Mouse (Mus musculus) cortical plate, adult 2 months (tissue): ENCODE measurements around the gene Gatad2b. TPM values are rescaled to one million over a fixed set of nuclear protein-coding genes. Genes with fewer than 3 reads are reported as not detected.

Experiments
- H3K27ac ChIP-seq: fragments of 200-500 bp; 2 replicates; pipeline ENCODE4 v1.5.1; 2012; ENCODE audit warnings: low read length, control low read depth, inconsistent platforms; ENCODE audit not compliant: insufficient read depth
- H3K4me1 ChIP-seq: fragments of 200-500 bp; 2 replicates; pipeline ENCODE4 v1.6.1; 2011; ENCODE audit warnings: low read length; ENCODE audit not compliant: control insufficient read depth, insufficient read depth
- H3K4me3 ChIP-seq: fragments of 200-500 bp; 2 replicates; pipeline ENCODE4 v1.5.1; 2011; ENCODE audit warnings: mild to moderate bottlenecking, low read length, control low read depth; ENCODE audit not compliant: insufficient read depth
- CTCF ChIP-seq: fragments of 200-500 bp; IDR thresholded peaks from 2 replicates; pipeline ENCODE4 v1.5.1; 2011; ENCODE audit warnings: mild to moderate bottlenecking, control low read depth, low read length; ENCODE audit not compliant: insufficient read depth; ENCODE audit errors: extremely low read depth
- POLR2A ChIP-seq: fragments of 200-500 bp; IDR thresholded peaks from 2 replicates; pipeline ENCODE4 v1.6.1; 2011; ENCODE audit warnings: mild to moderate bottlenecking, low read length, control low read depth; ENCODE audit not compliant: insufficient read depth; ENCODE audit errors: extremely low read depth
- polyA plus RNA-seq: library from polyadenylated mRNA; depleted of rRNA; stranded (reverse); fragments of >200 nt; gene quantifications from 2 replicates; pipeline ENCODE4 v1.2.3, GENCODE M21; 2012

Gatad2b gene
- polyA plus RNA-seq, 1 experiment = 35.4 TPM

GRCm38 (mm10) chr3:90386817-90387216, 93.8 kb downstream of the Gatad2b start:
- Histone ChIP-seq H3K4me1 (no peaks in the 10 kb centered on the region), H3K4me3 (no peak overlapping the region), H3K27ac (no peak overlapping the region)
- TF ChIP-seq CTCF (no peak), POLR2A (no peak)

- Histone ChIP-seq H3K4me1 (no peaks in the 10 kb centered on the region), H3K4me3 (no peak overlapping the region), H3K27ac (no peak overlapping the region)
- TF ChIP-seq POLR2A (no peak), CTCF (no peak)
Measured at GRCm38 (mm10) chr3:90387483-90387882, 94.5 kb downstream of the Gatad2b start.

GRCm38 (mm10) chr3:90388192-90388591, 95.2 kb downstream of the Gatad2b start:
- no peak overlapping the region; the same call in 1 of the 2 replicates for H3K4me3 ChIP-seq
- H3K27ac ChIP-seq = no peak overlapping the region
- TF ChIP-seq CTCF (no peak), POLR2A (no peak)
- H3K4me1 ChIP-seq = no peaks in the 10 kb centered on the region

GRCm38 (mm10) chr3:90388726-90389510, 95.9 kb downstream of the Gatad2b start:
- no peak for TF ChIP-seq POLR2A
- TF ChIP-seq CTCF = no peak
- Histone ChIP-seq H3K4me3 (peak overlapping the region; percentile 44), H3K4me1 (no peaks in the 10 kb centered on the region), H3K27ac (no peak overlapping the region)

- Histone ChIP-seq H3K4me3 (peak within 1 kb of the TSS; percentile 44), H3K4me1 (no peaks in the 10 kb centered on the region), H3K27ac (no peak within 1 kb of the TSS)
- TF ChIP-seq POLR2A = no peak
- TF ChIP-seq CTCF = no peak
Measured at GRCm38 (mm10) chr3:90389511-90390490, 96.8 kb downstream of the Gatad2b start, which contains the start of gene Slc27a3. TSS of gene Slc27a3 (minus strand) at chr3:90389938.

GRCm38 (mm10) chr3:90391004-90391403, 98.0 kb downstream of the Gatad2b start:
- TF ChIP-seq POLR2A (no peak), CTCF (no peak)
- H3K27ac ChIP-seq = no peak overlapping the region
- no peaks in the 10 kb centered on the region for H3K4me1 ChIP-seq
- no peak overlapping the region for H3K4me3 ChIP-seq

- Histone ChIP-seq H3K27ac (no peak overlapping the region), H3K4me1 (no peaks in the 10 kb centered on the region)
Measured at GRCm38 (mm10) chr3:90391941-90392340, 99.0 kb downstream of the Gatad2b start.

GRCm38 (mm10) chr3:90392661-90393060, 99.7 kb downstream of the Gatad2b start:
- no peaks in the 10 kb centered on the region for H3K4me1 ChIP-seq
- H3K4me3 ChIP-seq = no peak overlapping the region
- H3K27ac ChIP-seq = no peak overlapping the region
- TF ChIP-seq CTCF (no peak), POLR2A (no peak)

More at GRCm38 (mm10) chr3:90391941-90392340, 99.0 kb downstream of the Gatad2b start:
- H3K4me3 ChIP-seq = no peak overlapping the region
- no peak for TF ChIP-seq CTCF
- no peak for TF ChIP-seq POLR2A

GRCm38 (mm10) chr3:90395629-90396028, 102.7 kb downstream of the Gatad2b start:
- Histone ChIP-seq H3K4me1 (no peaks in the 10 kb centered on the region), H3K4me3 (no peak overlapping the region), H3K27ac (no peak overlapping the region)
- TF ChIP-seq CTCF = no peak
- TF ChIP-seq POLR2A = no peak

GRCm38 (mm10) chr3:90400993-90401392, 108.0 kb downstream of the Gatad2b start:
- Histone ChIP-seq H3K27ac (no peak overlapping the region), H3K4me3 (no peak overlapping the region), H3K4me1 (no peaks in the 10 kb centered on the region)
- TF ChIP-seq CTCF (no peak), POLR2A (no peak)

- Histone ChIP-seq H3K4me3 (no peak overlapping the region), H3K27ac (no peak overlapping the region), H3K4me1 (no peaks in the 10 kb centered on the region)
- TF ChIP-seq CTCF = no peak
- no peak for TF ChIP-seq POLR2A
Measured at GRCm38 (mm10) chr3:90404121-90404520, 111.1 kb downstream of the Gatad2b start.
